Mouse (Mus musculus): ENCODE measurements around the gene 9930021J03Rik.

GRCm38 (mm10) chr19:29851036-29851690, 45.4 kb upstream of the 9930021J03Rik start:
- no peak for TF ChIP-seq CTCF (conservative IDR thresholded peaks at IDR 0.05; ENCODE audit: insufficient read depth, insufficient read length, low read depth, low read length)
- TF ChIP-seq POLR2A (IDR thresholded peaks at IDR 0.05; ENCODE audit: low read depth, low read length) = no peak
